ENCODE assay signal across 8 mouse cellular contexts in the genomic region with DNA sequence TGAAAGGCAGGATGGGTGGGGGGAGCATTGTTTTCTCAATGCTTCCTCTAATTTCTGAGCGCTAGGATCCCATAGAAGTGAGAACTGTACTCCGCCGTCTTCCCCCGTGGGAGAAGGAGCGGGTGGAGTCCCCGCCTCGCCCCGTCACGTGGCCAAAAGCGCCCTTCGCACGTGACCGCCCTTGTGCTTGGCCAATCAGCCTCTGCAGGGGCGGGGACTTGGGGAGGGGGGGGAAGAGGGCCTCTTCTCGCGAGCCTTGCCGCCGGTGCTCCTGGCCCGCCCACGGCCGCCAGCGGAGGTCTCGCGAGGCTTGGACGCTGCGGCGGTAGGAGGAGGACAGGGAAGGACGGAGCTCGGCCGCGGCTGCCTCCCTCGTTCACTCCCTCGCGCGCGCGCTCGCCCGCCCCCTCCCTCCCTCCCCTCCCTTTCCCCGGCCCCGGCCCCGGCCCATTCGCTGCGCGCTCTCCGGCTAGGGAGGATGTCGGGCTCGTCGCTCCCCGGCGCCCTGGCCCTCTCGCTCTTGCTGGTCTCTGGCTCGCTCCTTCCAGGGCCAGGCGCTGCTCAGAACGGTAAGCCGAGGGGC. TPM values are rescaled to one million over a fixed set of nuclear protein-coding genes. Genes with fewer than 3 reads are reported as not detected.
DNase-seq lines count a peak whose midpoint lies in the region; ATAC-seq and TF ChIP-seq lines count a peak whose summit lies in the region.

A gene (plus strand): TSS at position 283 of the 583 bp plus-strand sequence.

- peak; percentile 76 for TF ChIP-seq EP300 in heart, adult 2 months (IDR thresholded peaks at IDR 0.05; ENCODE audit: insufficient read depth, low read depth, low read length)

- H3K9me3 ChIP-seq in embryonic facial prominence, embryonic 14.5 days (ENCODE audit: control insufficient read depth, low read length): no peaks in the 10 kb centered on the region
- H3K9me3 ChIP-seq in limb, embryonic 13.5 days: no peaks in the 10 kb centered on the region
- 0 out of 2 replicates have a peak, but pooled peaks cover 2% of the 10 kb centered on the region for H3K9me3 ChIP-seq in midbrain, embryonic 16.5 days (replicated peaks; ENCODE audit: control insufficient read depth, low read length, poor library complexity, severe bottlenecking)

- TF ChIP-seq POLR2A in heart, adult 2 months (IDR thresholded peaks at IDR 0.05; ENCODE audit: insufficient read depth, low read depth, low read length): peak; percentile 88

- H3K27ac ChIP-seq in embryonic facial prominence, embryonic 14.5 days (replicated peaks; ENCODE audit: low read depth, low read length): peak within 1 kb of the TSS; percentile 97
- H3K27ac ChIP-seq in heart, adult 2 months: peak within 1 kb of the TSS; percentile 96
- H3K27ac ChIP-seq in limb, embryonic 13.5 days: peak within 1 kb of the TSS; percentile 96
- peak within 1 kb of the TSS; percentile 97 for H3K27ac ChIP-seq in midbrain, embryonic 16.5 days (ENCODE audit: low read length)

- 0 out of 2 replicates have a peak, but pooled peaks have one; percentile 0 for TF ChIP-seq CTCF in heart, adult 2 months (IDR thresholded peaks at IDR 0.05)

- H3K4me3 ChIP-seq in embryonic facial prominence, embryonic 14.5 days (ENCODE audit: low read depth, low read length): peak within 1 kb of the TSS; percentile 94
- H3K4me3 ChIP-seq in heart, adult 2 months: peak within 1 kb of the TSS; percentile 92
- H3K4me3 ChIP-seq in limb, embryonic 13.5 days: peak within 1 kb of the TSS; percentile 88
- peak within 1 kb of the TSS; percentile 75 for H3K4me3 ChIP-seq in midbrain, embryonic 16.5 days (ENCODE audit: low read depth, low read length)

- H3K4me1 ChIP-seq in embryonic facial prominence, embryonic 14.5 days (ENCODE audit: control insufficient read depth, insufficient read depth, low read length): peaks cover 9% of the 10 kb centered on the region
- peaks cover 8% of the 10 kb centered on the region for H3K4me1 ChIP-seq in heart, adult 2 months (ENCODE audit: control insufficient read depth, insufficient read depth, low read length)
- peaks cover 14% of the 10 kb centered on the region for H3K4me1 ChIP-seq in limb, embryonic 13.5 days
- peaks cover 16% of the 10 kb centered on the region for H3K4me1 ChIP-seq in midbrain, embryonic 16.5 days (ENCODE audit: control insufficient read depth, insufficient read depth, low read length)

- peak within 1 kb of the TSS; percentile 97 for H3K9ac ChIP-seq in embryonic facial prominence, embryonic 14.5 days (ENCODE audit: low read depth, low read length)
- H3K9ac ChIP-seq in heart, adult 2 months (ENCODE audit: low read depth, low read length): peak within 1 kb of the TSS; percentile 98
- H3K9ac ChIP-seq in limb, embryonic 13.5 days: peak within 1 kb of the TSS; percentile 97
- peak within 1 kb of the TSS; percentile 98 for H3K9ac ChIP-seq in midbrain, embryonic 16.5 days (ENCODE audit: low read depth, low read length)

- peak within 1 kb of the TSS; percentile 88 for H3K4me2 ChIP-seq in embryonic facial prominence, embryonic 14.5 days (ENCODE audit: low read depth, low read length)
- peak within 1 kb of the TSS; percentile 84 for H3K4me2 ChIP-seq in limb, embryonic 13.5 days (replicated peaks)
- H3K4me2 ChIP-seq in midbrain, embryonic 16.5 days (ENCODE audit: low read length): peak within 1 kb of the TSS; percentile 87

- intact Hi-C loops in heart, adult 2 months (cut with DNase I): loop anchor here (2.0 kb wide), 1 partner anchor 37 kb away; no protein-coding TSS in a partner anchor

- H3K27me3 ChIP-seq in embryonic facial prominence, embryonic 14.5 days (replicated peaks; ENCODE audit: control insufficient read depth, insufficient read depth, low read length): no peaks in the 10 kb centered on the region
- H3K27me3 ChIP-seq in heart, adult 2 months (ENCODE audit: control insufficient read depth, insufficient read depth, low read length): no peaks in the 10 kb centered on the region
- H3K27me3 ChIP-seq in limb, embryonic 13.5 days: no peaks in the 10 kb centered on the region
- H3K27me3 ChIP-seq in midbrain, embryonic 16.5 days (ENCODE audit: control insufficient read depth, insufficient read depth, low read depth, low read length): no peaks in the 10 kb centered on the region

- DNase-seq in 3T3-L1 (ENCODE audit: low read depth, low spot score): peak; percentile 96
- peak; percentile 88 to 97 for DNase-seq in adrenal gland, postnatal 4 days (ENCODE audit: low spot score in 2 of 2)
- peak; percentile 99 for DNase-seq in embryonic facial prominence, embryonic 14.5 days (ENCODE audit: low spot score)
- DNase-seq in heart, adult 2 months: peak; percentile 96 to 98
- DNase-seq in kidney, adult 8-10 months: peak; percentile 96 to 97
- DNase-seq in spleen, postnatal 10 days (ENCODE audit: low spot score in 2 of 2): peak; percentile 88 to 98

- under 1% methylated on average over 23 of the region's 56 CpGs for WGBS in embryonic facial prominence, embryonic 14.5 days
- under 1% methylated on average over 35 of the region's 56 CpGs for WGBS in heart, adult 2 months
- WGBS in limb, embryonic 13.5 days: under 1% methylated on average over 34 of the region's 56 CpGs
- WGBS in midbrain, embryonic 16.5 days: 2% methylated on average over 32 of the region's 56 CpGs

- H3K79me2 ChIP-seq in heart, adult 2 months (replicated peaks; ENCODE audit: control insufficient read depth, insufficient read depth, low read length): peaks cover 2% of the 10 kb centered on the region; the same call in 1 of the 2 replicates

- ATAC-seq in embryonic facial prominence, embryonic 14.5 days (ENCODE audit: low read depth): peak; percentile 99
- ATAC-seq in limb, embryonic 13.5 days (ENCODE audit: low FRiP score, low read depth): peak; percentile 99
- peak; percentile 99 for ATAC-seq in midbrain, embryonic 16.5 days

- H3K36me3 ChIP-seq in embryonic facial prominence, embryonic 14.5 days (ENCODE audit: control insufficient read depth, insufficient read depth, low read length): no peaks in the 10 kb centered on the region
- H3K36me3 ChIP-seq in heart, adult 2 months (ENCODE audit: control insufficient read depth, insufficient read depth, low read length): peaks cover 10% of the 10 kb centered on the region
- no peaks in the 10 kb centered on the region for H3K36me3 ChIP-seq in limb, embryonic 13.5 days
- no peaks in the 10 kb centered on the region for H3K36me3 ChIP-seq in midbrain, embryonic 16.5 days (ENCODE audit: control insufficient read depth, insufficient read depth, low read length)

RNA-seq across cellular contexts. Expression of the gene that starts here (rescaled TPM):
- 100 to 1,000 TPM; 179 to 186 TPM for total RNA-seq in adrenal gland, postnatal 4 days (2021)
- 151 and 173 TPM in 2 replicates for polyA plus RNA-seq in embryonic facial prominence, embryonic 14.5 days (2014; fragmentation: Nextera tagmentation; extraction: Ambion mirVana)
- 100 to 1,000 TPM; 123 to 124 TPM for total RNA-seq in heart, adult 2 months (2021)
- 282 and 290 TPM in 2 replicates for polyA plus RNA-seq in heart, adult 2 months (2012; rRNA removed)
- polyA plus RNA-seq in limb, embryonic 13.5 days (2015; fragmentation: Nextera tagmentation; extraction: Ambion mirVana): 99.6 and 101 TPM in 2 replicates
- 174 and 197 TPM in 2 replicates for polyA plus RNA-seq in midbrain, embryonic 16.5 days (2015; fragmentation: Nextera tagmentation; extraction: Ambion mirVana)

Comparison
In these comparisons a context has a peak if more than half of its experiments do, and no peak if none do; other contexts are left out.
1. Peak in every context shown above with its lines: DNase-seq, ATAC-seq, H3K4me3 ChIP-seq and H3K27ac ChIP-seq.